Mouse (Mus musculus) kidney, postnatal 0 days (tissue): Measurements from ENCODE around the gene 1700088E04Rik. TPM values are rescaled to one million over a fixed set of nuclear protein-coding genes. Genes with fewer than 3 reads are reported as not detected.

Experiments
- ATAC-seq: fragments of 200-750 bp; cut with Nextera tagmentation; replicated peaks from 2 replicates; pipeline ENCODE4 v1.8.0; 2017; ENCODE audit warnings: low read depth, moderate number of reproducible peaks, moderate TSS enrichment, moderate library complexity; ENCODE audit not compliant: low FRiP score
- DNase-seq: peaks from one replicate; pipeline ENCODE4 v3.0.0-alpha.2; 2016; ENCODE audit warnings: low spot score
- H3K27ac ChIP-seq: fragments of 300-500 bp; sonication (generic); 2 replicates; pipeline ENCODE4 v1.5.1; 2014; ENCODE audit warnings: mild to moderate bottlenecking
- H3K27me3 ChIP-seq: fragments of 300-500 bp; sonication (generic); 2 replicates; pipeline ENCODE4 v1.6.1; 2014; ENCODE audit warnings: low read length, mixed read lengths; ENCODE audit not compliant: insufficient read depth
- H3K36me3 ChIP-seq: fragments of 300-500 bp; sonication (generic); 2 replicates; pipeline ENCODE4 v1.6.1; 2014; ENCODE audit warnings: low read length, mixed read lengths; ENCODE audit not compliant: insufficient read depth
- H3K4me1 ChIP-seq: fragments of 300-500 bp; sonication (generic); replicated peaks from 2 replicates; pipeline ENCODE4 v1.6.1; 2014; ENCODE audit warnings: antibody characterized with exemption, low read length, mixed read lengths; ENCODE audit not compliant: insufficient read depth
- H3K4me2 ChIP-seq: fragments of 300-500 bp; sonication (generic); 2 replicates; pipeline ENCODE4 v1.6.1; 2014; ENCODE audit warnings: mild to moderate bottlenecking, low read length, moderate library complexity, mixed read lengths
- H3K4me3 ChIP-seq: fragments of 300-500 bp; sonication (generic); replicated peaks from 2 replicates; pipeline ENCODE4 v1.5.1; 2014; ENCODE audit warnings: low read depth, low read length
- H3K9ac ChIP-seq: fragments of 300-500 bp; sonication (generic); 2 replicates; pipeline ENCODE4 v1.6.1; 2014; ENCODE audit warnings: low read depth, low read length
- H3K9me3 ChIP-seq: fragments of 300-500 bp; sonication (generic); replicated peaks from 2 replicates; pipeline ENCODE4 v1.6.1; 2016; ENCODE audit warnings: low read length, inconsistent platforms, mixed read lengths
- CTCF ChIP-seq: IDR thresholded peaks from 2 replicates; pipeline ENCODE4 v1.5.1; 2016; ENCODE audit warnings: antibody characterized with exemption, low read depth, mild to moderate bottlenecking, moderate library complexity
- WGBS: fragments of 180-500 bp; shearing (Covaris S2); extraction: QIAGEN DNeasy Blood & Tissue Kit; methylation state at CpG from one replicate; pipeline ENCODE4 v1.1.7; 2014; 5-methylcytosine and 5-hydroxymethylcytosine counted together
- polyA plus RNA-seq: library from polyadenylated mRNA; unstranded; fragments of >200 nt; fragmentation: Nextera tagmentation; extraction: Ambion mirVana; gene quantifications from 2 replicates; pipeline ENCODE4 v1.2.1, GENCODE M21; 2015

The 1700088E04Rik gene
- polyA plus RNA-seq, 1 experiment from 2014 or later: 12.9 TPM

- ATAC-seq (peak; percentile 65), DNase-seq (peak; percentile 27)
- 1% methylated on average over 46 of the region's 46 CpGs for WGBS
- Histone ChIP-seq H3K9me3 (no peaks in the 10 kb centered on the region), H3K4me3 (peak overlapping the region; percentile 82), H3K4me1 (peaks cover 18% of the 10 kb centered on the region), H3K27ac (peak overlapping the region; percentile 89), H3K9ac (peak overlapping the region; percentile 89), H3K36me3 (no peaks in the 10 kb centered on the region), H3K4me2 (peak overlapping the region; percentile 86), H3K27me3 (no peaks in the 10 kb centered on the region)
- no peak for TF ChIP-seq CTCF
These were observed 31.6 kb downstream of the 1700088E04Rik start for GRCm38 (mm10) chr15:79109321-79109934.

- Histone ChIP-seq H3K36me3 (no peaks in the 10 kb centered on the region), H3K4me3 (peak within 1 kb of the TSS; percentile 82), H3K4me2 (peak within 1 kb of the TSS; percentile 86), H3K4me1 (peaks cover 18% of the 10 kb centered on the region), H3K9ac (peak within 1 kb of the TSS; percentile 89), H3K9me3 (no peaks in the 10 kb centered on the region), H3K27ac (peak within 1 kb of the TSS; percentile 89), H3K27me3 (no peaks in the 10 kb centered on the region)
- TF ChIP-seq CTCF: no peak
- WGBS: under 1% methylated on average over 56 of the region's 85 CpGs
- ATAC-seq: peak; percentile 85
- DNase-seq: peak; percentile 59
These were observed 32.4 kb downstream of the 1700088E04Rik start, which contains the start of gene Micall1 for GRCm38 (mm10) chr15:79108421-79109320. Micall1 (plus strand) TSS chr15:79108898.

GRCm38 (mm10) chr15:79107966-79108365, 33.1 kb downstream of the 1700088E04Rik start:
- H3K27me3 ChIP-seq: no peaks in the 10 kb centered on the region
- 19% methylated on average over 7 of the region's 7 CpGs for WGBS
- no peaks in the 10 kb centered on the region for H3K36me3 ChIP-seq
- no peak for TF ChIP-seq CTCF
- H3K4me3 ChIP-seq: no peak overlapping the region
- no peak for ATAC-seq
- peaks cover 18% of the 10 kb centered on the region for H3K4me1 ChIP-seq
- no peaks in the 10 kb centered on the region for H3K9me3 ChIP-seq
- peak overlapping the region; percentile 89 for H3K27ac ChIP-seq
- no peak overlapping the region for H3K9ac ChIP-seq
- H3K4me2 ChIP-seq: peak overlapping the region; percentile 86
- DNase-seq: peak; percentile 22

- H3K4me3 ChIP-seq: no peak overlapping the region
- H3K9ac ChIP-seq: no peak overlapping the region
- no peaks in the 10 kb centered on the region for H3K27me3 ChIP-seq
- WGBS: 57% methylated on average over 2 of the region's 2 CpGs
- no peaks in the 10 kb centered on the region for H3K9me3 ChIP-seq
- no peak overlapping the region for H3K27ac ChIP-seq
- no peak overlapping the region for H3K4me2 ChIP-seq
- ATAC-seq: no peak
- no peak for TF ChIP-seq CTCF
- no peak for DNase-seq
- no peaks in the 10 kb centered on the region for H3K36me3 ChIP-seq
- peaks cover 20% of the 10 kb centered on the region for H3K4me1 ChIP-seq
These were observed 35.2 kb downstream of the 1700088E04Rik start for GRCm38 (mm10) chr15:79105804-79106203.

GRCm38 (mm10) chr15:79103264-79103663, 37.8 kb downstream of the 1700088E04Rik start:
- Histone ChIP-seq H3K4me1 (peaks cover 12% of the 10 kb centered on the region; the same call in 1 of the 2 replicates), H3K4me3 (no peak overlapping the region), H3K36me3 (no peaks in the 10 kb centered on the region), H3K27ac (no peak overlapping the region), H3K27me3 (no peaks in the 10 kb centered on the region), H3K9me3 (no peaks in the 10 kb centered on the region), H3K4me2 (no peak overlapping the region), H3K9ac (no peak overlapping the region)
- TF ChIP-seq CTCF: no peak
- 78% methylated on average over 10 of the region's 10 CpGs for WGBS
- DNase-seq: no peak
- ATAC-seq: no peak

GRCm38 (mm10) chr15:79101531-79101930, 39.5 kb downstream of the 1700088E04Rik start:
- Histone ChIP-seq H3K4me1 (peaks cover 24% of the 10 kb centered on the region; the same call in 1 of the 2 replicates), H3K27me3 (no peaks in the 10 kb centered on the region), H3K4me3 (no peak overlapping the region), H3K27ac (no peak overlapping the region), H3K4me2 (no peak overlapping the region), H3K36me3 (no peaks in the 10 kb centered on the region), H3K9me3 (no peaks in the 10 kb centered on the region), H3K9ac (0 out of 2 replicates have a peak overlapping the region, but pooled peaks have one; percentile 4)
- TF ChIP-seq CTCF: no peak
- DNase-seq (no peak), ATAC-seq (no peak)
